Mouse (Mus musculus) stomach, postnatal 0 days (tissue): Measurements from ENCODE around the gene Dst. TPM values are rescaled to one million over a fixed set of nuclear protein-coding genes. Genes with fewer than 3 reads are reported as not detected.
"Not testable (repeated sequence)": the region's sequence is repeated elsewhere in the genome, so short reads cannot be mapped to it uniquely, and the experiment has no call there.

ENCODE experiments used
- ATAC-seq: fragments of 200-750 bp; cut with Nextera tagmentation; 2 replicates; pipeline ENCODE4 v1.8.0; 2017; ENCODE audit not compliant: low FRiP score, low TSS enrichment
- DNase-seq: peaks from one replicate; pipeline ENCODE4 v3.0.0-alpha.2; 2016; ENCODE audit warnings: low spot score
- H3K27ac ChIP-seq: fragments of 300-500 bp; sonication (generic); replicated peaks from 2 replicates; pipeline ENCODE4 v1.5.1; 2014; ENCODE audit warnings: mild to moderate bottlenecking, control low read depth
- H3K27me3 ChIP-seq: fragments of 300-500 bp; sonication (generic); 2 replicates; pipeline ENCODE4 v1.6.1; 2014; ENCODE audit warnings: low read length; ENCODE audit not compliant: control insufficient read depth, insufficient read depth
- H3K36me3 ChIP-seq: fragments of 300-500 bp; sonication (generic); 2 replicates; pipeline ENCODE4 v1.6.1; 2014; ENCODE audit warnings: low read length, mixed read lengths; ENCODE audit not compliant: control insufficient read depth, insufficient read depth
- H3K4me1 ChIP-seq: fragments of 300-500 bp; sonication (generic); replicated peaks from 2 replicates; pipeline ENCODE4 v1.6.1; 2014; ENCODE audit warnings: antibody characterized with exemption; ENCODE audit not compliant: control insufficient read depth, insufficient read depth
- H3K4me2 ChIP-seq: fragments of 300-500 bp; sonication (generic); replicated peaks from 2 replicates; pipeline ENCODE4 v1.6.1; 2014; ENCODE audit warnings: low read depth, mild to moderate bottlenecking, control low read depth, moderate library complexity
- H3K4me3 ChIP-seq: fragments of 300-500 bp; sonication (generic); 2 replicates; pipeline ENCODE4 v1.5.1; 2014; ENCODE audit warnings: low read depth, low read length, control low read depth
- H3K9ac ChIP-seq: fragments of 300-500 bp; sonication (generic); 2 replicates; pipeline ENCODE4 v1.6.1; 2014; ENCODE audit warnings: mild to moderate bottlenecking, low read length, control low read depth, mixed read lengths
- H3K9me3 ChIP-seq: fragments of 300-500 bp; sonication (generic); 2 replicates; pipeline ENCODE4 v1.6.1; 2016; ENCODE audit warnings: low read length; ENCODE audit not compliant: control insufficient read depth
- CTCF ChIP-seq: IDR thresholded peaks from 2 replicates; pipeline ENCODE4 v1.5.1; 2016; ENCODE audit warnings: antibody characterized with exemption, low read depth, mild to moderate bottlenecking, moderate library complexity
- EP300 ChIP-seq: optimal IDR thresholded peaks from 2 replicates; pipeline ENCODE3; 2016; ENCODE audit warnings: antibody characterized with exemption
- WGBS: fragments of 180-500 bp; shearing (Covaris S2); extraction: QIAGEN DNeasy Blood & Tissue Kit; methylation state at CpG from one replicate; pipeline ENCODE4 v1.1.7; 2014; 5-methylcytosine and 5-hydroxymethylcytosine counted together
- polyA plus RNA-seq: library from polyadenylated mRNA; unstranded; fragments of >200 nt; fragmentation: Nextera tagmentation; extraction: Ambion mirVana; gene quantifications from 2 replicates; pipeline ENCODE4 v1.2.1, GENCODE M21; 2015

Dst gene
- polyA plus RNA-seq, 1 experiment from 2014 or later = 16.4 TPM

DNA sequence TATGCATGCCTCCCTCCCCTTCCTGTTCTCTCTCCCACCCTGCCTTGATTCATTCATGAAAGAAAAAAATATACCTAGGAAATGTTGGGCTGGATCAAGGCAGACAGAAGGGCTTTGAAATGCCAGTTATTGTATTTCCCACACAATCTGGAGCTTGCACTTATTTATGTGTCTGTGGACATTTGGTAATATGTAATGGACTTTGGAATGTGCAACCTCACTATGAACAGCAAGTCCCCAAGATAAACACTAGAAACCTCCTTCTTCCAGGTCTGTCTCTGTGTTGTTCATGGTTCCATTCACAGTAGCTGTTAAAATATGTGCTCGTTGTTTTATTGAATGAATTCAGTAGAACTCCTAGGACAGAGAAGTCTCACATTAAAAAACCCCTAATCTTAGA lies 153.8 kb downstream of the Dst start:
- ATAC-seq = no peak
- Histone ChIP-seq H3K4me3 (no peak overlapping the region), H3K9me3 (no peaks in the 10 kb centered on the region), H3K9ac (no peak overlapping the region), H3K27me3 (no peaks in the 10 kb centered on the region), H3K4me1 (no peaks in the 10 kb centered on the region; the same call in 1 of the 2 replicates), H3K4me2 (no peak overlapping the region), H3K27ac (no peak overlapping the region), H3K36me3 (no peaks in the 10 kb centered on the region)
- 53% methylated on average over 1 of the region's 1 CpGs for WGBS
- DNase-seq = no peak
- no peak for TF ChIP-seq EP300
- TF ChIP-seq CTCF = no peak

DNA sequence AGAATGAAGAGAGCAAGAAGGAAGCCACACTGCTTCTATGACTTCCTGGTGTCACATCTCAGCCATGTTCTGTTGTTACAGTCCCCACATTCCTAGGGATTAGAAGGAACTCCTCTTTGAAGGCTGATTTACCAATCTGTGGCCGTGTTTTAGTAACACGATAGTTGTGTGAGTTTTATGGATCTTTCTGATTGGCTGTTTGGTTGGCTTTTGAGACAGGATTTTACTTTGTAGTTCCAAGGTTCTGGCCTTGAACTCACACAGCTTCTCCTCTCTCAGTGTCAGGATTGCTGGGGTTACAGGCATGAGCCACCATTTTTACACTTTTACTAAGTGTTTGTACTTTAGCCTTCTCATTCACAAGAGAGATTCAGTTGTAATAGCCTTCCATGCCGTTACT lies 155.9 kb downstream of the Dst start:
- Histone ChIP-seq H3K4me3 (no peak overlapping the region), H3K27me3 (no peaks in the 10 kb centered on the region), H3K4me1 (no peaks in the 10 kb centered on the region; the same call in 1 of the 2 replicates), H3K9me3 (no peaks in the 10 kb centered on the region), H3K9ac (no peak overlapping the region), H3K36me3 (no peaks in the 10 kb centered on the region), H3K4me2 (no peak overlapping the region), H3K27ac (no peak overlapping the region)
- DNase-seq (no peak), ATAC-seq (no peak)
- 69% methylated on average over 3 of the region's 3 CpGs for WGBS
- TF ChIP-seq CTCF = no peak
- no peak for TF ChIP-seq EP300

DNA sequence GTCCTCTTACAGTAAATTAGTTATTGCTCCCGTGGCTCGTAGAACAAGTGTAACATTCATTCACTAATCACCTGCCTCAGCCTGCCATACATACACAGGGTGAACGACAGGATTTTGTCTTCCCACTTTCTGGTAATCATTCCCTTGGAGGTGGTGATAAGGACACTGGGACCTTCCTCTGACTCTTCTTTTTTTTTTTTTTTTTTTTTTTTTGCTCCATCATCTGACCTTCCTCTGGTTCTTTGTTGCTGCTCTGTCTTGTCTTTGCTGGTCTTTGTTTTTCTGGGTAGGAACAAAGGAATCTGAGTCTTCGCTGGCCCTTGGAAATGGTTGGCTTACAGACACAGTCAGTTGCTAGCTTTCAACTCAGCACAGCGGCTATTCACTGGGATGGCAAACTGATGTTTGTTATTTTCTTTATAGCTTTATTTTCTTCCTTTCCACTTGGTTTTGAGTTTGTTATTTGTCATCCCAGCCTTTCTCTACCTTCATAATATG lies 157.6 kb downstream of the Dst start:
- H3K36me3 ChIP-seq = no peaks in the 10 kb centered on the region
- no peak overlapping the region for H3K9ac ChIP-seq
- no peak overlapping the region for H3K4me3 ChIP-seq
- DNase-seq (no peak), ATAC-seq (no peak)
- H3K9me3 ChIP-seq = no peaks in the 10 kb centered on the region
- H3K27me3 ChIP-seq = no peaks in the 10 kb centered on the region
- H3K4me1 ChIP-seq = no peaks in the 10 kb centered on the region; the same call in 1 of the 2 replicates
- TF ChIP-seq CTCF = no peak
- TF ChIP-seq EP300 = no peak
- WGBS = 83% methylated on average over 5 of the region's 5 CpGs
- H3K4me2 ChIP-seq = no peak overlapping the region
- no peak overlapping the region for H3K27ac ChIP-seq

DNA sequence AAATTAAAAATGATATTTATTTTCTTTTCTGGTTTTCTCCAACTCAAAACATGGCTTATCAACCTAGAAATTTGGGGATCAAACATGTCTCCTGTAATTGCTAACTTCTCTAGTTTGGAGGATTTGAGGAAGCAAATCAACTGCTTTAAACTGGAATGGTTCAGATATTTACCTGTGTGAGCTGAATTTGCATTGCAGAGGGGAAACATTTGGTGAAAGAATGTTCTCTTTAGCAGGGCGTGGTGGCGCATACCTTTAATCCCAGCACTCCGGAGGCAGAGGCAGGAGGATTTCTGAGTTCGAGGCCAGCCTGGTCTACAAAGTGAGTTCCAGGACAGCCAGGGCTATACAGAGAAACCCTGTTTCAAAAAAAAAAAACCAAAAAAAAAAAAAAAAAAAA lies 158.4 kb downstream of the Dst start:
- H3K9me3 ChIP-seq, H3K4me2 ChIP-seq, H3K4me3 ChIP-seq, H3K36me3 ChIP-seq, H3K4me1 ChIP-seq, DNase-seq, H3K9ac ChIP-seq, H3K27me3 ChIP-seq, H3K27ac ChIP-seq, ATAC-seq: not testable (repeated sequence)
- 94% methylated on average over 4 of the region's 4 CpGs for WGBS

DNA sequence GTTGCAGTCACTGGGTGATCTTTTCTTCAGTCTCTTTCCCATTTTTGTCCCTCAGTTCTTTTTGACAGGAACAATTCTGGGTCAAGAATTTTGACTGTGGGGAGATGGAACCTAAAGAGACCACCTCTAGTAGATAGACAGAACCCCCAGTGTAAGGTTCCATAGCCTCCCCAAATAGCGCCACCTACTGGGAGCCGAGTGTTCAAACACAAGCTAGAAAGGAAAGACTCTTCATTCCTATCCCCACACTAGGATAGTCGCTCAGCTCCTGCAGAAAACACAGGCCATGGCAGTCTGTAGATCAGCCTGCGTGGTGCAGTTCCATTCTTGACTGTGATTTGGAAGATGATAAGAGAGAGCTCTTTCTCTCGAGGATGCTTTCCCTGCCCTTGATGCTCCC lies 160.3 kb downstream of the Dst start:
- Histone ChIP-seq H3K4me3 (no peak overlapping the region), H3K9me3 (no peaks in the 10 kb centered on the region), H3K9ac (no peak overlapping the region), H3K27ac (no peak overlapping the region), H3K36me3 (no peaks in the 10 kb centered on the region), H3K4me2 (no peak overlapping the region), H3K4me1 (no peaks in the 10 kb centered on the region; the same call in 1 of the 2 replicates), H3K27me3 (no peaks in the 10 kb centered on the region)
- DNase-seq (no peak), ATAC-seq (no peak)
- no peak for TF ChIP-seq EP300
- peak; percentile 58 for TF ChIP-seq CTCF
- WGBS = 55% methylated on average over 5 of the region's 5 CpGs

DNA sequence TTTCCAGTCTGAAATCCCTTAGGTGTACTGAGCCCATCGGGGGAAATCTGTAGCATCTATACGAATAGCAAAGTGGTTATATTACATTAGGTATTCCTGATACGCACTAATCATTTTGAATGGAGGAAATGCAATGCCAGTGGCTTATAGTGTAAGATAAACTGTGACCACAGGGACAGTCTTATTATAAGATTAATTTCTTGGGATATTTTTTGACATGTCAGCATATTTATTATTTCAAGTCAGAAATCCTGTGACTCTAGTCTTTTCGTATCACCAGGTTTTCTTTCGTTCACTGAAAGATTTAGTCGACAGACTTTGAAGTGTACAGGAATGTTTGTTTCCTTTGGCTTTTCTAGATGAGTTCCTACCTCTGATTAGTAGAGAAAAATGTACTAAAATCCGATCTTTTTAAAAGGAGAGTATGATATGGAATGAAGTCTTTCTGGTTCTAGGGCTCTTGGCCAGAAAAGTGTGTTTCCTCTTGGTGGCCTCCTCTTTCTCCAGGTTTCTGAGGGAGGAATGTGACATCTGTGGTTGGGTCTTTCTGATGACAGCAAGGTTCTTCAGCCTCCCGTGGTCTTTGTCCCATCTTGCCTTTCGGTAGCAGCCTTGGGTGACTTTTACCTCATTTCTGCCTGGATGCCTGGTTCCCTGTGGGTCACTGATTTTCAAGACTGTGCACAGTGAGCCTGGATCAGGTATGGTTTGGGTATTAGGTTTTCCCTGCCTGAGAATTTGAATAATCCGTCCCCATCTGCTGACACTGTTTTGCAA lies 161.7 kb downstream of the Dst start:
- H3K9ac ChIP-seq = no peak overlapping the region
- ATAC-seq (no peak), DNase-seq (no peak)
- no peaks in the 10 kb centered on the region for H3K27me3 ChIP-seq
- H3K4me1 ChIP-seq = peaks cover 4% of the 10 kb centered on the region
- TF ChIP-seq CTCF (no peak), EP300 (no peak)
- WGBS = 78% methylated on average over 10 of the region's 10 CpGs
- no peaks in the 10 kb centered on the region for H3K36me3 ChIP-seq
- no peak overlapping the region for H3K4me2 ChIP-seq
- no peak overlapping the region for H3K27ac ChIP-seq
- no peak overlapping the region for H3K4me3 ChIP-seq
- H3K9me3 ChIP-seq = no peaks in the 10 kb centered on the region
